Mouse (Mus musculus) gastrocnemius, postnatal 25 days (tissue): Measurements from ENCODE around the gene Olfr1133. TPM values are rescaled to one million over a fixed set of nuclear protein-coding genes. Genes with fewer than 3 reads are reported as not detected.
"Not testable (repeated sequence)": the region's sequence is repeated elsewhere in the genome, so short reads cannot be mapped to it uniquely, and the experiment has no call there.

Experiments
- DNase-seq: peaks from one replicate; pipeline ENCODE4 v3.0.0; 2022
- long read RNA-seq, 2 experiments: library from polyadenylated mRNA; stranded (forward); transcript quantifications; one replicate each; pipeline ENCODE4 v2.0.0; 2021
- total RNA-seq, 2 experiments: library from RNA; stranded (reverse); gene quantifications; 1 replicate in 1 of 2; 2 replicates in 1 of 2; pipeline ENCODE4 v1.2.3; 2021

Gene Olfr1133
- total RNA-seq: not detected
- long read RNA-seq, experiment 1: 0 reads
- long read RNA-seq, experiment 2: 0 reads

DNA sequence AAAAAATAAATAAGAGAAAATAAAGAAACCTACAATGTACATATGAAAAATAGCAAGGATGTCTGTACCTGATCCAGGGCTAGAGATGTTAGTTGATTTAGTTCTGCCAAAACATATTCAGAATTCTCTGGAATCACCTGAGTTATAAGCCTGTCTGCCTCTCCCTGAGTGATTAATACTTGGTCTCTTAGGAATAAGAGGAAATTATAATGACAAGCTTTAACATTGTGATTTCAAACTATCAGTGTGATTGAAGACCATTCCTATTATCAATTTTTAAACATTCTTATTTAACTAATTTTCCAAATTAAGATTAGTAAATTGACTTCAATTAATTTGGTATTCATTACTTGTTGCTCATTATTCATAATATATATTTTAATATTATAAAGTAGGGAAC, at the start of gene Olfr1133:
Gene Olfr1133 (minus strand): TSS at position 101 of the 400 bp plus-strand sequence.
- DNase-seq: no peak

DNA sequence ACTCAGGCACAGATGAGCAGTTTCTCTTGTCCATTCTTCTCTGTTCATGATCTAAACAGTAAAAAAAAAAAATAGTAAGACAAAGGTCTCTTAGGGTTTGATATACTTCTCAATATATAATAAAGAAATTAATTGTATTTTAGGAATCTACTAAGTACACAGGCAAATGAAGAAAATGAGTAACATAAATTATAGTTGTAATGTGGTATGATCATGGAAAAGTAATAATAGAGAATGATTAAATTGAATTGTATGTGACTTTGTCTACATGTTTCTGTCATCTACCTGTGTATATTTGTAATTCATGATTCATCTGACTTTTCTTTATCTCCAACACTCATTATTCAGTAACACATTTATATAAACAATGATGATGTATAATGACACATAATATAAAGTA, 46.7 kb upstream of the Olfr1133 start, which contains the start of gene Olfr1136:
Gene Olfr1136 (minus strand): TSS at position 101 of the 400 bp plus-strand sequence.
- DNase-seq: no peak

DNA sequence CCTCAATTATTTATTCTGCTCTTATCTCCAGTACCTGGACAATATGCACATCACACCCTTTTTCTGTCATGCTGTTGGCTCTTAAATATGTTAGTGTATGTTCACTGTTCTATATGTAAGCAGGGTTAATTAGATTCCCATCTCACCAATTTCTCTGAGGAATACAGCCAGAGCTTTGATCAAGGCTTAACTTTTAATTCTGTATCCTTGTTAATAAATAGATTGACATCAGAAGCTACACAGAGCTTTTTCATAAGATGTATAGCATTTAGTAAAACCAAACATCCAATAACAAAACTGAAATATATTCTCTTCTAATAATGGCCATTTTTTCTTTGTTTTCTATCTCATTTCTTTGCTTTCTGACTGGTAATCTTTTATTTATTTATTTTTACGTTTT, 26.4 kb upstream of the Olfr1133 start, which contains the start of gene Olfr1135:
Gene Olfr1135 (minus strand): TSS at position 101 of the 400 bp plus-strand sequence.
- no peak for DNase-seq

DNA sequence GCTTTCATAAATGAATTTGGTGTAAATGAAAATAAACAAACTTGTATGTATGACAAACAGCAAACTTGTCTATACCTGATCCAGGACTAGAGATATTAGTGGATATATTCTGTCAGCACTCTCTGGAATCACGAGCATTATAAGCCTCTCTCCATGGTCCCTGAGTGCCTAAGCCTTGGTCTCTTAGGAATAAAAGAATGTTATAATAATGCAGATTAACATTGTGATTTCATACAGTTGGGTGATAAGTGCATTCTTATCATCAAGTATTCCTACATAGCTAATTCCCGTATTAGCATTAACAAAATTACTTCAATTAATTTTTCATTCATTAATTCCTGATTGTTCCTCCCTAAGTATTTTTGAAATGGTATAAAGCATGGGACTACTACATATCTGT, 11.2 kb upstream of the Olfr1133 start, which contains the start of gene Olfr1134:
Gene Olfr1134 (minus strand): TSS at position 101 of the 400 bp plus-strand sequence.
- DNase-seq: no peak

DNA sequence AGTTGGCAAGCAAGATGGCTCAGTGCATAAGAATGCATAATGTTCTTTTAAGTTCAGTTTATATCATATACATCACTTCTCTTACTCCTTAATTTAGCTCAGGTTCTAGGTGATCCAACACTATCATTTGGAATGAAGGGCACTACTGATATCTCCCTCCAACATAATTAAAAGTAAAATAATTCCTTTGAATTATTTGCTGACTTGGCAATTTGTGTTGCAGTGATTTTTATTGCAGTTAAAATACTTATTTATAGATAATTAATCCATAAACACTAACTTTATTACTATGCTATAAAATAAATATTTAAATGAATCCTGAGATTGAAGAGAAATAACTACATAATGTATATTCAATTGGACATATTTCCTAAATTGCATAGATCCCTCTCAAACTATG, 4.7 kb downstream of the Olfr1133 start:
- DNase-seq: no peak

DNA sequence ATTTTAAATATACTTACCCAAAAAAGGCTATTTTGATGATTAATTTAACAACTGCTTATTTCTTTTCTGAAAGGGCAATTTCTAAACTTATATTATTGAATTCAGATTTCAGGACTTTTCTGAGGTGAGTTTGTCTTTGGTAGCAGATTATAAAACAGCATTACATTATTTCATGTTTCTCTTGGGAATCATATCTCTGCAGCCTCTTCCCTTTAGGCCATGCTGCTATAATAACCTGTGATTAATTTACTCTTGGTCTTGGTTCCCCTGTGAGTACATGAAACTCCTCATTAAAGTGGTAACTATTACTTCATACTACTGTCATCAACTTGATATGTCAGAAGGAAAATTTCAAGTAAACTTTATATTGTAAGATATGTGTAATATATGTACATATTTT, 9.7 kb downstream of the Olfr1133 start, which contains the start of gene Olfr1132:
Gene Olfr1132 (minus strand): TSS at position 101 of the 400 bp plus-strand sequence.
- no peak for DNase-seq

DNA sequence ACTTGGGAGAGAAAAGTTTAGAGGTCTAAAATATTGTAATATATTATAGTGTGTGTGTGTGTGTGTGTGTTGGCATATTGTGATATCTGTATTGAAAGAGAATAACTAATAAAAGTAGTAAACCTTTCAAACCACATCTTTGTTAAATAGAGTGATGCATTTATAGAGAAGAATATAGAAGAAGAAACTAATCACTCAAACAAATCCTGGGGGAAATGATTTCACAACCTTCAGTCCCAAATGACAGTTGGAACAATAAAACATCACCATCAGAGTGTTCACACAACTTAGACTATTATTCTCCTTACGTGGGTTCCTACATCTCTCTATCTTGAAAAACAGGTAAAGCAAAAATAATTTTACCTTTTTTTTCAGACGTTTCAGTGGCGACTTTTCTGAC, 20.4 kb downstream of the Olfr1133 start, which contains the start of gene Olfr1131:
Gene Olfr1131 (plus strand): TSS at position 301 of the 400 bp plus-strand sequence.
- DNase-seq: no peak

DNA sequence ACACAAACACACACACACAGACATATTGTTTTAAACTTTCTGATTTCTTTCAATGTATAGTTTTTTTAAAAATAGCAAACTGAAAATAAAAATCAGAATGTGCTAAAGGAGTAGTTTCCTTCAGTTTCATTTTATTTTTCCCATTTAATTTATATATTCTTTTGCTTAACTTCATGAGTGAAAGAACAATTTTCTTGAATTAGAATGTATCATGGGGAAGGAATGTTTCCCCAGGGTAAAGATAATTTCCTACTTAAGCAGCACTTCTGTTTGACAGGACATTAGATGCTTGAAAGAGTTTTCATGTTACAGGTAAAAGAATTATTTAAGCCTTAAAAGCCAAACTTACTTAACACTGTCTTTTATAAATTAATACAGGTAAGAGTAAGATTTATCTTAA, 41.3 kb downstream of the Olfr1133 start, which contains the start of gene Olfr1130:
Gene Olfr1130 (plus strand): TSS at position 301 of the 400 bp plus-strand sequence.
- not testable (repeated sequence) for DNase-seq

Other genes with a start within 250 kb of the Olfr1133 start
- not detected for gene Olfr1123, start 230.7 kb downstream of the Olfr1133 start, total RNA-seq
- gene Olfr1124, start 217.1 kb downstream of the Olfr1133 start, total RNA-seq: not detected
- gene Olfr1126, start 193.4 kb downstream of the Olfr1133 start, total RNA-seq: not detected
- not detected for gene Pramel7, start 150.3 kb downstream of the Olfr1133 start, total RNA-seq
- gene Pramel6, start 140.8 kb downstream of the Olfr1133 start, total RNA-seq: not detected
- gene Olfr153, start 115.6 kb downstream of the Olfr1133 start, total RNA-seq: not detected
- not detected for gene Olfr1128, start 101.8 kb downstream of the Olfr1133 start, total RNA-seq
- not detected for gene Olfr1129, start 73.5 kb downstream of the Olfr1133 start, total RNA-seq
- not detected for gene Olfr1130, start 41.2 kb downstream of the Olfr1133 start, total RNA-seq
- not detected for gene Olfr1131, start 20.3 kb downstream of the Olfr1133 start, total RNA-seq
- not detected for gene Olfr1132, start 9.8 kb downstream of the Olfr1133 start, total RNA-seq
- not detected for gene Olfr1134, start 11.1 kb upstream of the Olfr1133 start, total RNA-seq
- not detected for gene Olfr1135, start 26.3 kb upstream of the Olfr1133 start, total RNA-seq
- not detected for gene Olfr1136, start 46.6 kb upstream of the Olfr1133 start, total RNA-seq
- gene Olfr1137, start 65.8 kb upstream of the Olfr1133 start, total RNA-seq: not detected
- gene Olfr1138, start 92.6 kb upstream of the Olfr1133 start, total RNA-seq: not detected
- gene Olfr1140, start 96.4 kb upstream of the Olfr1133 start, total RNA-seq: not detected
- not detected for gene Olfr1141, start 106.6 kb upstream of the Olfr1133 start, total RNA-seq
- gene Olfr152, start 132.1 kb upstream of the Olfr1133 start, total RNA-seq: not detected
- gene Olfr1143, start 153.2 kb upstream of the Olfr1133 start, total RNA-seq: not detected
- gene Olfr1145, start 162.4 kb upstream of the Olfr1133 start, total RNA-seq: not detected
- not detected for gene Olfr1148, start 183.2 kb upstream of the Olfr1133 start, total RNA-seq
- gene Olfr1150-ps1, start 196.6 kb upstream of the Olfr1133 start, total RNA-seq: not detected
- gene Olfr1151, start 208.5 kb upstream of the Olfr1133 start, total RNA-seq: not detected
- gene Olfr1152, start 219.1 kb upstream of the Olfr1133 start, total RNA-seq: not detected
- not detected for gene Olfr1153, start 247.6 kb upstream of the Olfr1133 start, total RNA-seq